Mouse (Mus musculus): ENCODE data around the gene Cdc42.

GRCm38 (mm10) chr4:137371596-137372523 is 14.3 kb upstream of the Cdc42 start:
- TF ChIP-seq POLR2A (IDR thresholded peaks at IDR 0.05; ENCODE audit: insufficient read length, low read depth), result no peak
- no peak for TF ChIP-seq MAX (IDR thresholded peaks at IDR 0.05; ENCODE audit: low read depth)
- no peak for TF ChIP-seq TCF12 (IDR thresholded peaks at IDR 0.05; ENCODE audit: insufficient read depth, poor library complexity, severe bottlenecking)
- TF ChIP-seq E2F4 (IDR thresholded peaks at IDR 0.05; ENCODE audit: insufficient read depth), result no peak
- no peak for TF ChIP-seq REST (IDR thresholded peaks at IDR 0.05; ENCODE audit: insufficient read depth, insufficient read length)
- TF ChIP-seq USF1 (IDR thresholded peaks at IDR 0.05; ENCODE audit: low read depth), result no peak
- TF ChIP-seq CEBPB (IDR thresholded peaks at IDR 0.05; ENCODE audit: insufficient read depth, poor library complexity, severe bottlenecking), result no peak
